Mouse (Mus musculus) thymus, adult 18-20 months (tissue): ENCODE results near the gene Phf13.
"Not testable (repeated sequence)": the region's sequence is repeated elsewhere in the genome, so short reads cannot be mapped to it uniquely, and the experiment has no call there.

Experiments used
- DNase-seq, 2 experiments: peaks; one replicate each; pipeline ENCODE4 v3.0.0; 2022; ENCODE audit warnings: mixed read lengths in 2 of 2

Phf13 gene

DNA sequence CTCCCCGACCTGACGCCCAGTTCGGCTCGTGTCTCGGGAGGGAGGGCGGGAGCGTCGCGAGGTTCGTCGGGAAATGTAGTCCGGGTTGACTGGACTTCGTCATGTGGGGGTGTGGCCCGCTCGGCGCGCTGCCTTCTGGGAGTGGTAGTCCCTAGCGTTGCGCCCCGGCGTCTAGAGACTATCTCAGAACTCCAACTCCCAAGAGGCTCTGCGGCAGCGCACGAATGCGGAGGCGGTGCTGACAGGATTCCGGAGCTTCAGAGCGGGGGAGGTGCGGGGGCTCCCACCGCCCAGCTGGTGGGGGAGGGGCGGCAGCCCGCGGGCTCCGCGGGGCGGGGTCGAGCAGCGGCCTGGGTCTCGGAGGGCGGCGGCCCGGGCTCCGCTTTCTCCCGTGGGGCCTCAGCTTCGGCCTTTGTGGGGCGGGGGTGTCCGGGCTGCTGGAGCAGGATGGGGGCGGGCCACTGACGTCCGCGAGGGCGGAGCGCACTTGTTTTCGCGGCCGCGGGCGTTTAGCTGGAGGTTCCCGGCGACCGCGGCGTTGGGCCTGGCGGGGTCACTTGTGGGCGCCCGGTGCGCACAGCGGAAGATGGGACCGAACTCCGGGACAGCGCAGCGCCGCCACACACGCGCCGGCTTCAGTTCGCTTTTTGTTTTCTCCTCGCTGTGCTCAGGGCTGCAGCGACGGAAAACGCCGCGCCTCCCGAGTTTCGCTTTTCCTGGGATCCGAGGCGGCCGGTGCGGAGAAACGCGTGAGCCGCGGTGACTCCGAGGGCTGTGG lies at the start of gene Phf13:
Gene Phf13 (minus strand): TSS at position 86 of the 778 bp plus-strand sequence.
- DNase-seq: peak; percentile 98

DNA sequence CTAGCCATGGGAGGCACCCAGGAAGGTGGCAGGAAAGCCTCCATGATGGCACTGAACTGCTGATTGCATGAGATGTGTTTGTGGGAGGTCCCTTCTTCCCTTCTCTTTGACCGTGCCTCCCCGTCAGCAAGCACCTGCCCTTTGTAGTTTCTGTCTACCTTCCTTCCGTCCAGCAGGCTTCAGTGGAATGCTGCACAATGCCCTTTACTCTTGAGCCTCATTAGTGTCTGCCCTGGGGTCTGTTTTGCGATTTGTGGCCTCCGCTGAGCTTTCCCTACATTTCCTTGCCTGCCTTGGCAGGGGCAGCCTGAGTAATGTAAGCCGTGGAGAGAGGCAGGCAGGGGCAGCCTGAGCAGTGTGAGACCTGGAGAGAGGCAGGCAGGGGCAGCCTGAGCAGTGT lies 48.6 kb upstream of the Phf13 start:
- no peak for DNase-seq

DNA sequence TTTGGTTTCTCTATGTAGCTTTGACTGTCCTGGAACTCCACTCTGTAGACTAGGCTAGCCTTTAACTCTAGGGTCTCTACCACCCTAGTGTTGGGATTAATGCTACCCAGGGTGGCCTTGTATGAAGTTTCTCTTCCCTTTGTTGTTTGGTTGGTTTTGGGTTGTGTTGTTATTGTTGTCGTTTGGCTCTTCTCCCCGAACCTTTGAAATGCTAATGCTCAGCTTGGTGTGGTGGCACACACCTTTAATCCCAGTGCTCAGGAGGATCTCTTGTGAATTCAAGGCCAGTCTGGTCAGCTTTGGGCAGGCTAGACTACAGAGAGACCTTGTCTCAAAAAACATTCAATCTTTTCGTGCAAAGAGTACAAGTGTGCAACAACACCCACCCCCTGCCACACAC lies 47.1 kb upstream of the Phf13 start:
- DNase-seq: no peak

DNA sequence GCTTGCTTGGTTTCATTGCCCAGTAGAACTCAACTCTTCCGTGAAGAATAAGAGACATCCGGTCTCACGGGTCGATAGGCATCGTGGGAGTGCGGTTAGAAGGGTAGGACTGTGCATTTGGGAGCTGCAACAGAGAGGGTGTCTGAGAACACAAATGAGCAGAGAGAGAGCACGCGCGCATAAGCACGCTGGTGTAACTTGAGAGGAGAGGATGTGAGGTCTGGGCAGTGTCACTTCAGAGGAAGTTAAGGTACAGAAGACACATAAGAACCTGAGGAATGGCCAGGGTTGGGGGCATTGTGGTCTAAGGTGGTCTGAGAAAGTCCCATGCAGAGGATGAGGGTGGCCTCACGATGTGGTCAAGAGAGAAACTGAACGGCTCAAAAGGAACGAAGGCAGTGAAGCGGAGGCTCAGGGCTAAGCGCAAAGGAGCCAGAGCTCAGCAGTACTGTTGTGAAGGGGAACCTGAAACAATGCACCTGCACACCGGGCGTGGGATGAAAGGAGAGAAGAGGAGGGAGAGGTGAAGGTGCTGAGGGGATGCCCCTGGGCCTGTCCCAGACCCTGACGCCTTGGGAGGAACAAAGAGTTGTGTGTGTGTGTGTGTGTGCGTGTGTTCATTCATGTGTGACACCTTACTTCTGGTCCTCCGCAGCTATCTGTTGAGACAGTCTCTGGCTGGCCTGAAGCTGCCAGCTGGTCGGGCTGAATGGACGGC lies 46.0 kb upstream of the Phf13 start:
- DNase-seq: no peak

DNA sequence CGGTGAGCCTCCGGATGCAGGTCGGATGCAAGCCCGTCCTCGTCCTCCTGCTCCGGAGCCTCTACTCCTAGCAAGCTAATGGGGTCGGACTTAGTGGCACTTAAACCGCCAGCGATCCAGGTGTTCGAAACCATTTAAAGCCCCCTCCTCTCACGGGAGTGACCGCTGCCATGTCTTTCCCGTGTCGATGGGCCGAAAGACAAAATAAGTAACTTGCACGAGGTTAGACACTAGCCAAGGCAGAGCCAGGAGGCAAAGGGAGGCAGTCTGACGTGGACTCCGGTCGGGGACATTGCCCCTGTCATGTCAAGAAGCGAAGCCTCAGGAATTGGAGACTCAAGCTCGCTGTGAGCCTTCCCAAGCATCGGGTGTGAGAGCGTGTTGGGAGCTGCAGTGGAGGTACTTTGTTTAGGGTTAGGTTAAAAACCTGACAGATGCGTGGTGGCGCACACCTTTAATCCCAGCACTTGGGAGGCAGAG lies 43.8 kb upstream of the Phf13 start:
- no peak for DNase-seq

DNA sequence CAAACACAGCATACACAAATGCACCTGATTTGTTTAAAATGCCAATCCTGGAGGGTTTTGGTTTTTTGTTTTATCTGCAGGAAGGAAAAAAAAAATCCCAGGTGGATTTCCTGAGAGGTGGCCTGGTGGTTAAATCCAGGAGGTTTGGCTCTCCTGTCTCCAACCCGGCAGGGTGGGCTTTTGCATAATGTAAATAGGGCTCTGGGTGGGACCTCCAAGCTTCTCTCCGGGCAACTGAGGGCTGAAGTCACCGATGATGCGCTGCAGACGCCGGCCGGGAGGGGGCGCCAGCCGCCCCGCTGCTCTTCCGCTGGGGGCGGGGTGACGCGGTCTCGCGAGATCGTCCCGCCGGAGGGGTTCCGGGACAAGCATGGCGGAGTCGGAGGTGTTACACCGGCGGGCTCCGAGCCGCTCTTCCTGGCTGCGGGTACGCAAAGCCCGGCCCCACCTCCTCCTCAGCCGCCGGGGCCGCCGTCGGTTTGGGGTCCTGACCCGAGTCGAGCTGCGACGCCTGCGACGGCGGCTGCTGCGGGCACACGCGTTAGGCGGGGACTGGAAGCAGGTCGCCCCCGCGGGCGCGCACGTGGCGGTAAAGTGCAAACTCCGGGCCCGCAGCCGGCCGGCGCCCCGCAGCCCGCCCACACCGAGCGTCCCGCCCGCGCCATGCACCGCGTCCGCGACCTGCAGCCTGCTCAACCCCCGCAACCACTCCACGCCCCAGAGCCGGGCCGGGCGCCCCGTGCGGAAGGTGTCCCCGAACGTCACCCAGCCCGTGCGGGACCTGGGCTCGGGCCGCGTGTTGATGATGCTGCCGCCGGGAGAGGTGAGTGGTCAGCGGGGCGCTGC lies 43.1 kb upstream of the Phf13 start, which contains the start of gene Nol9:
Gene Nol9 (plus strand): TSS at position 337 of the 846 bp plus-strand sequence.
- peak; percentile 84 for DNase-seq

DNA sequence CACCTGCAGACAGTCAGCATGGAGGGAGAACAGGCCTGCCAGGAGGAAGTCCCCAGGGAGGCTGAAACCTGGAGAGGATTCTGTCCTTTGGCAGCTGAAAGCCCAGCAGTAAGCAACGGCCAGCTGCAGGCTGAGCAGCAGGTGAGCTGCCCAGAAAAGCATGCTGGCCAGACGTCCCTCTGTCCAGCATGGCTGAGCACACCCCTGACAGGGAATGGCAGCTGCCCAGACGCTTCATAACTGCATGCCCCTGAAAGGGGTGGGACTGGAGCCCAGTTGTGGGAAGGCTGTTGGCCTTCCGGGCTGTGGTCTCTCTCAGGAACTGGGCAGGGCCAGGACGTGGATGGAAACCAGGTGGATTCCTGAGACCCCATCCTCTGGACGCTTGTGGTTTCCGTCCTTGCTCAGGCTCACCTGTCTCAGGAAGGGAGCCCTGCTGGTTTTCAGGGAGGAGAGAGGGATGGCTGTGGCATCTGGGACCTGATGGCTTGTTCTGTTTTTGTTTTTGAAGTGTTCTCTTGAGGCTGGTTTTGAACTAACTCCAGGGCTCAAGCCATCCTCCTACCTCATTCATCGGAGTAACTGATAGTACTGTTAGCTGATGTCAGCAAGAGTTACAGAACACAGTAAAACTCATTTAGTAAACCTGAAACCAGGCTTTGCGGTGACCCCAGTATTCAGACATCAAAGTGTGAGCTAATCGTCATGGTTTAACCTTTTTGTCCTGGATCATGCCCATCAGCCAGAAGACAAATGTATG lies 42.3 kb upstream of the Phf13 start, which contains the start of gene Tas1r1:
Gene Tas1r1 (minus strand): TSS at position 344 of the 760 bp plus-strand sequence.
- no peak for DNase-seq

DNA sequence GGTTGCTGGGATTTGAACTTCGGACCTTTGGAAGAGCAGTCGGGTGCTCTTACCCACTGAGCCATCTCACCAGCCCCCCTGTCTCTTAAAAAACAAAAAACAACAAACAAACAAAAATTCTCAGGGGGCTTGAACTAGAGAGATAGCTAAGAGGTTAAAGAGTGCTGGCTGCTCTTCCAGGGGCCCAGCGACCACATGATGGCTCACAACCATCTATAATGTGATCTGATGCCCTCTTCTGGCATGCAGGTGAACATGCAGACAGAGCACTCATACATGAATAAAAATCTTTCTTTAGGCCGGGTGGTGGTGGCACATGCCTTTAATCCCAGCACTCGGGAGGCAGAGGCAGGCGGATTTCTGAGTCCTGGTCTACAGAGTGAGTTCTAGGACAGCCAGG lies 40.4 kb upstream of the Phf13 start:
- not testable (repeated sequence) for DNase-seq

DNA sequence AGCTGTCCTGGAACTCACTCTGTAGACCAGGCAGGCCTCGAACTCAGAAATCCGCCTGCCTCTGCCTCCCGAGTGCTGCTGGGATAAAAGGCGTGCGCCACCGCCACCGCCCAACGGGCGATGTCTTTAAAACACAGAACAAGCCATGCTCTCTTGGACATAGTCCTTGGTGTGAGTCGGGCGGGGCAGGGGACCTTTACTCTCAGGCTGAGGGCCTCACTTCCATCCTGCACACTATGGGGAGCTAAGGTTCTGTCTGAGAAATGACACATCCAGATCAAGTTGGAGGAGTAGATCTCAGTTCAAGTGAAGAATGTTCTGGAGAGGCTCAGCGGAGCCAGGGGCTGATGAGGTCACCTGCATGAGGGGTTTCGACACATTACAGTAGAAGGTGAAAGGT lies 36.9 kb upstream of the Phf13 start:
- DNase-seq: no peak

DNA sequence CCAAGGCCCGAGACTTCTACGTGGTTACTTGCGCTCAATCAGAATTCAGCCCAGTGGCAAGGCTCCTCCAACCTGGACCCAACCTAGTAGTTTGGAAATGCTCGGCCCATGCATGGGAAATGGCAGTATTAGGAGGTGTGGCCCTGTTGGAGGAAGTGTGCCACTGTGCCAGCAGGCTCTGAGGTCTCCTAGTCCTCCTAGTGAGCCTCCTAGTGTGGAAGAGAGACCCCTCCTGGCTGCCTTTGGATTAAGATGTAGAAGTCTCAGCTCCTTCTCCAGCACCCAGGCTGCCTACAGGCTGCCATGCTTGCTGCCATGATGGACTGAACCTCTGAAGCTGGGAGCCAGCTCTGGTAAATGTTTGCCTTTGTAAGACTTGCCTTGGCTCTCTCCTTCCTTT lies 33.9 kb upstream of the Phf13 start:
- DNase-seq: no peak

DNA sequence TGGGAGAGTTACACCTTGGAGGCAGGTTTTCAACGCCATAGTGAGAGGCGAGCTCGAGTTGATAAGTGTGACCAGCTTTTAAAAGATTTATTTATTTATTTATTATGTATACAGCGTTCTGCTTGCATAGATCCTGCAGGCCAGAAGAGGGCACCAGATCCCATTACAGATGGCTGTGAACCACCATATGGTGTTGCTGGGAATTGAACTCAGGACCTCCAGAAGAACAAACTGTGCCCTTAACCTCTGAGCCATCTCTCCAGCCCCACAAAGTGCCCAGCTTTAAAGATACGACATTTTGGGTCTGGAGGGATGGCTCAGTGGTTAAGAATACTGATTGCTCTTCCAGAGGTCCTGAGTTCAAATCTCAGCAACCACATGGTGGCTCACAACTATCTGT lies 33.0 kb upstream of the Phf13 start:
- DNase-seq: no peak

DNA sequence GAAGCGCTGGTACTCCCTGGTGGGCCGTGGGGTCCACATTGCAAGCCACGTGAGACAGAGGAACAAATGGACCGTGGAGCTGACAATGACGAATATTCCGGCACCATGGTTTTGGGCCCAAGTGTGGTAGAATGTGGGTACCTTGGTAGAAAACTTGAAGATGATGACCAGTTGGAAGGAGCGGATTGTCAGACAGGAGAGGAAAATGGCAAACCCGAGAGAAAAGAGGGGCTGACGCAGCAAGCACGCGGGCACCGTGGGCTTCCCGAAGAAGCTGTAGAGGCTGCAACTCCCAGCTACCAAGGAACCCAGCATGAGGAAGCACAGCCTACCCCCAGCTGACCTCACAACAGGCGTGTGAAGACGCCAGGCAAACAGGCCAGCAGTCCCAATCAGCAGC lies 32.4 kb upstream of the Phf13 start:
- DNase-seq: no peak

DNA sequence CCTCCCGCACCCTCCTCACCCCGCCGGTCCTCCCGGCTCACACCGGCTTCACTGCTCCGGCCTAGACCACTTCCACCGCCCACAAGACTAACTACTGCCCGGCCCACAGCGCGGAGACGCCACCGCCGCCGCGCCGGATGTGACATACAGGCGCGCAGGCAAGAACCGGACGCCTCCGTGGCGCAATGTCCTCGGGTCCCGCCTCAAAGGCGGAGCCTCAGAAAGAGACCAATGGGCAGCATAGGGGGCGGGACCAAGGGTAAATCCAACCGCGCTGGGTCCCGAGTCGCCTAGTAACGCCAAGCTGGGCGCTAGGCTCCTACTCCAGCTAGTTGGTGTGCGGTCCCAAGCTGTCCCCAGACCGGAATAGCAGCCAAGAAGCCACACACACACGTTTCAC lies 31.5 kb upstream of the Phf13 start, which contains the start of gene Zbtb48:
Gene Zbtb48 (minus strand): TSS at position 148 of the 400 bp plus-strand sequence.
- peak; percentile 92 to 93 for DNase-seq

DNA sequence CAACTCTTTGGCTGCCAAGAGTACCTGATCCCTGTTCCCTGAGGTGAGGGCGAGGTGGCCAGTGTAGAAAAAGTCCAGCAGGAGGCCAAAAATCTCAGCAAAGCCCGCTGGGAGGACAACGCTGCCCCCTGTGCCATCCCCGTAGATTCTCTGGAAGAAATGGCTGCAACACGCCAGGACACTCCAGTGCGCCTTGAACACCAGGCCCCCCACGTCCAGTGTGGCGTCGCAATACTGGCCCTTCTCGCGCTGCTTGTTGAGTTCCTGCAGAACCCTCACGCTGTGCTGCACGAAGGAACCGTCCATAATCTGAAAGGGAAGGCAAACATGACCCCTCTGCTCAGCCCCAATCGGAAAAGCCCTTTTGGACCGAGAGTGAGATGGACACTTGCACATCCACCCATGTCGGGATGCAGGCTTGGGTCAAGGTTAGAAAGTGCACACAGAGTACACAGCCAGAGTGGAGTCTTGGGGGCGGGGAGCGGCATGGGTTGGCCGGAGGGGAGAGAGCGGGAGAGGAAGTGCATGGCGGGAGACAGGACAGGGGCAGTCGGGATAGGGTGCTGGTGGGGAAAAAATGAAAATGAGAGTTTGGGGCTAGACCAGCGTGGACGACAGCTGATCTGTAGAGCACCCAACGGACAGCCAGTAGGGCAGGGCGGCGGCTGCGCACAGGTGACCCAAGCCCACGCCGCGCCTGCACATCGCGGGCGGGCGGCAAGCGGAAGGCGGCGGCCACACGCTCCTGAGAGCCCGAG lies 30.9 kb upstream of the Phf13 start:
- peak in 1 of 2 experiments; percentile 32 for DNase-seq

DNA sequence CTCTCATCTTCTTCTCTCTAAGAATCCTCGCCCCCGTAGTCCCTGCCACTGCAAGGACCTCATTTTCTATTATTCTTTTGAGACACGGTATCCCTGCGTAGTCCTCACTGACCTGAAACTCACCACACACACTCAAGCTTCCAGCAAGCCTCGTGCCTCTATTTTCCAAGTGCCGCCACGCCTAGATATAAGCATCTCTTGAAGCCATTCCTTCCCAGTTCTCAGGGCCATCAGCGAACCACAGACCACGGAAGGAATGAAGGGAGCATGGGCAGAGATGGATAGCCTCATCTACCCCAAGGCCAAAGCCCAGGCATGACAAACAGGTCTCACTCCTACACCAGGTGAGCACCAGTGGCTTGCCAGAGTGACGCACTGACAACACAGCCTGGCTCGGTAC lies 28.5 kb upstream of the Phf13 start:
- DNase-seq: no peak

DNA sequence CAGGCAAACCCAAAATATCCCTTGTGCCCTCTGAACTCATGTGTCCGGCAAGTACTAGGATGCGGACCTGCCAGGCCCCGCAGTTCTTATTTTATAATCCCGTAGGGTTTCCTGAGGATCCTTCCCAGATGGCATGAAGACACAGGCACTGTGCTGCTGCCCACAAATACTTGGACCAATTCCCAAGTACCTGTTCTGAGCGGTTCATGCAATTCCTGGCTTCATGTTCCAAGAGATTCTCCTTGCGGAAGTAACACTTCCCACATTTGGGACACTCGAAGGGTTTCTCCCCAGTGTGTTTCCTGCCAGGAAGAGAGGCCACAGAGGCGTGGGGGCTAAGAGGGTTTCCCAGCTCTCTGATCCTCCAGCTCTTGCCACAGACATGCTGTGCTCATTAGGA lies 26.4 kb upstream of the Phf13 start:
- no peak for DNase-seq

DNA sequence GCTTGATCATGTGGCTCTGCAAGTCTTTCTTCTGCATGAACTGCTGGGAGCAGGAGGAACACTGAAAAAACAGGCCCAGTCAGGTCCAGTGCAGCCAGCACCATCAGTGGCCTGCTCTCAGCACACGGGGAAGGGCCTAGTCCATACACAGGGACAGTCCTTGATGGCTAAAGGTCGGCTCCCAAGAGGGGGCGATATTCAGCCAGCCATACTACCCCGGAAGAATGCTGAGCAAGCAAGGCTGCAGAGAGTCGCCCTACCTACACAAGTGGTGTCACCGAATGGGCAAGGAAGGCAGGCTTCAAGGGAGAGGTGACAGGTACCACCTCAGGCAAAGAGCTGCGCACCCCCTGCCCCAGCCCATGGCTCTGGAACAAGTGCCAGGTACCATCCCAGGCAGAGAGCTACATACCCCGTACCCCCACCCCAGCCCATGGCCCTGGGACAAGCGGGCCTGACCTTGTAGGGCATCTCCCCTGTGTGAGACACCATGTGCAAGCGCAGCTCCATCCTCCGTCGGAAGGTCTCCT lies 25.6 kb upstream of the Phf13 start:
- no peak for DNase-seq

DNA sequence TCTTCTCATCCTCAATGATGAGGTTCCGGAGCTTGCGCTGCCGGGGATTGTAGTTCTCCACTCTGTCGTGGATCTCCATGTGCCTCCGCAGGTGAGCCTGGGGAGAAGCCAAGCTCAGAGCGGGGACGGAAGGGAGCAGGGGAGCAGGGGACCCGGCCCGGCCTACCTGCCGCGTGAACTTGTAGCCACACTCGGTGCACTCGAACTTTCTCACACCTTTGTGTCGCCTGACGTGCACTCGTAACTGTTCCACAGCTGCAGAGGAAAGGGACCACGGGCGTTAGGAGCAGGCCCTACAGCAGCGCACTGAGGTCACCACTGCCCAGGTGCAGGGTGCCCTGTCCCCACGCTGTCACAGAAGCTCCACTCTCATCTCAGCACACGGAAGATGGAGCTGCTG lies 24.0 kb upstream of the Phf13 start:
- DNase-seq: no peak

DNA sequence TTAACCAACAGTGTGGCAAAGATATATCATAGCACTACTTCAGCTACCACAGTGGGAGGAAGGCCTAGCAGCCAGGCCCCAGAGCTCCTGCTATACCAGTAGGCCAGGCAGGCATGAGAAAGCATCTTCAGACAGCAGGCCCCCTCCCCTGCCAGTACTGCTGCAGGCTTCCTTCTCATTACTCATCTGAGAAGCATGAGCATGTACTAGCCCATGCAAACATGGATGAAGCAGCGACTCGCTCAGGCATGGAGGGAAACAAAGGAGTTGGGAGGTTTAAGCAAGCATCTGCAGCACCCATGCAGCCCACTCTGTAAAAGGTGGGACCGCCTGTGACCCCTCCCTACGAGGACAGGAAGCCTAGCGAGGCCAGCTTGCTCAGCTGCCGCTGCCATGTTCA lies 23.0 kb upstream of the Phf13 start:
- no peak for DNase-seq

DNA sequence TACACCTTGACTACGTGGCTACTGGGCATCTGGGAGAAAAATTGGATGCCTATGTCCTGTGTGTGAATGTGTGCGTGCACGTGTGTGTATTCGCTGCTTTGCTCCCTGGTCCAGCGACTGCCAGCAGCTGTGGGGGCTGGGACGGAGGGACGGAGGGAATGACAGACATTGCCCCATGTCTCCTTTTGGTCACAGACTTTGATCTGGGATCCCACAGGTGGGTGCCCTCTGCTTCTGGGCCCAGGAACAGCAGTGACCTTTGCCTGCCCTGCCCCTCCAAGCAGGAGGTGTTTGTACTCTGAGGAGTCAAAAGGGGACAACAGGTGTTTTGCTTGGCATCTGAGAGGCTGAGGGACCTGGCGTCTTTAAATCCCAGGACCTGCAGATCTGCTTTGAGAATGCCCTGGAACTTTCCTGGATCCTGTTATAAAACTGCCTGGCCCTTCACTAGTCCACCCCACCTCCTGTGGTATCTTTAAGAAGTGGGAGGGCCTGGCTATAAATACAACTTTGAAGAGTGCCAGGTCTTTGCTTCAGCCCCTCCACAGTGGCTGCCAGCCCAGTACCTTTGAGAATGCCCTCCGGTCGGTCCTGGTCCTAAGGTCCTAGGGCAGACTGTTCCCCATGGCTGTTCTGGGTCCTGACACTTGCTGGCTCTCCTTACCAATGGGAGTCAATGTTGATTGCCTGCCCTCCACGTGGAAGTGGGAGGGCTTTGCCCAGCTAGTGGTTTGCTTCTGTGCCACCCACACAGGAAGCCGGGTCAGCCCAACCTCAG lies 17.2 kb upstream of the Phf13 start:
- no peak for DNase-seq
